Mouse (Mus musculus) stomach, embryonic 14.5 days (tissue): ENCODE data around the gene Mt3. TPM values are rescaled to one million over a fixed set of nuclear protein-coding genes. Genes with fewer than 3 reads are reported as not detected.

ENCODE experiments used
- ATAC-seq: fragments of 200-750 bp; cut with Nextera tagmentation; 2 replicates; pipeline ENCODE4 v1.8.0; 2017; ENCODE audit warnings: low read depth, moderate TSS enrichment; ENCODE audit not compliant: insufficient number of reproducible peaks, insufficient read depth, low FRiP score
- H3K27ac ChIP-seq: fragments of 300-500 bp; sonication (generic); 2 replicates; pipeline ENCODE4 v1.5.1; 2014; ENCODE audit warnings: mild to moderate bottlenecking, low read length, moderate library complexity, mixed read lengths
- H3K27me3 ChIP-seq: fragments of 300-500 bp; sonication (generic); 2 replicates; pipeline ENCODE4 v1.6.1; 2014; ENCODE audit warnings: low read length, control low read depth, mixed read lengths; ENCODE audit not compliant: control insufficient read depth, insufficient read depth
- H3K36me3 ChIP-seq: fragments of 300-500 bp; sonication (generic); 2 replicates; pipeline ENCODE4 v1.6.1; 2014; ENCODE audit warnings: mild to moderate bottlenecking, control low read depth, low read length, moderate library complexity, mixed read lengths; ENCODE audit not compliant: control insufficient read depth, insufficient read depth
- H3K4me1 ChIP-seq: fragments of 300-500 bp; sonication (generic); 2 replicates; pipeline ENCODE4 v1.6.1; 2014; ENCODE audit warnings: low read length, control low read depth, mixed read lengths; ENCODE audit not compliant: control insufficient read depth, insufficient read depth
- H3K4me2 ChIP-seq: fragments of 300-500 bp; sonication (generic); replicated peaks from 2 replicates; pipeline ENCODE4 v1.6.1; 2014; ENCODE audit warnings: low read depth, low read length, control low read depth
- H3K4me3 ChIP-seq: fragments of 300-500 bp; sonication (generic); 2 replicates; pipeline ENCODE4 v1.5.1; 2014; ENCODE audit warnings: low read depth, low read length, control low read depth
- H3K9ac ChIP-seq: fragments of 300-500 bp; sonication (generic); replicated peaks from 2 replicates; pipeline ENCODE4 v1.6.1; 2014; ENCODE audit warnings: low read depth, mild to moderate bottlenecking, control low read depth, low read length, moderate library complexity, mixed read lengths
- H3K9me3 ChIP-seq: fragments of 300-500 bp; sonication (generic); 2 replicates; pipeline ENCODE4 v1.6.1; 2016; ENCODE audit warnings: low read depth, low read length, control low read depth; ENCODE audit not compliant: control insufficient read depth
- WGBS: fragments of 180-500 bp; shearing (Covaris S2); extraction: QIAGEN DNeasy Blood & Tissue Kit; methylation state at CpG from one replicate; pipeline ENCODE4 v1.1.7; 2014; 5-methylcytosine and 5-hydroxymethylcytosine counted together
- polyA plus RNA-seq: library from polyadenylated mRNA; unstranded; fragments of >200 nt; fragmentation: Nextera tagmentation; extraction: Ambion mirVana; gene quantifications from 2 replicates; pipeline ENCODE4 v1.2.1, GENCODE M21; 2014

Gene Mt3
- polyA plus RNA-seq, 1 experiment from 2014 or later: 3.6 TPM

DNA sequence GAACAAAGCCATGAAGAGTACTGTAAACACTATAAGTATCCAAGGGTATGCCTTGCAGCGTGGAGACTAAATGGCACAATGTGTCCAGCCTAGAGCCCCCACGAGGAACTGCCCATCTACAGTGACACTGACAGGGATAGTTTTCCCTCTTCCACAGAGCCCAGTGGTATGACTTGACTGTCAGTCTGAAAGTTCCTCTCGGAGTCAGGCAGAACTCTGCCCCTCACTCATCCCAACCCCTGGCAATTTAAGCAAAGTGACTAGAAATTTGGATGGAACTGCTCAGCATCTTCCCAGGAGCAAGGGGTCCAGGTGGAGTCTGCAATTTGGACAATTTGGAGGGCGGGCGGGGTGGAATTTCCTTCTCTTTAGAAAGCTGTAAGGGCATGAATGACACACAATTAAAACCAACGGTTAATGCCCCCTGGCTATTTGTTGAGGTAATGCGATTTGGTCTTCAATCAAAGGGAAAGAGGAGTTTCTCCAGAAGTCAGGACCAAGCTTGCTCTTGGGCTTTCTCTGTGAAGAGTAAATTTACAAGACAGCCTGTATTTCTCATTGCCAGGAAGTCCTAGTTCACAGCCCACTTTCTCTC is 22.3 kb downstream of the Mt3 start:
- no peak for ATAC-seq
- Histone ChIP-seq H3K4me2 (no peak overlapping the region), H3K9ac (no peak overlapping the region), H3K36me3 (no peaks in the 10 kb centered on the region), H3K4me1 (peaks cover 14% of the 10 kb centered on the region; the same call in 1 of the 2 replicates), H3K9me3 (no peaks in the 10 kb centered on the region), H3K27ac (no peak overlapping the region), H3K27me3 (peaks cover 37% of the 10 kb centered on the region), H3K4me3 (no peak overlapping the region)
- WGBS: 37% methylated on average over 7 of the region's 7 CpGs

DNA sequence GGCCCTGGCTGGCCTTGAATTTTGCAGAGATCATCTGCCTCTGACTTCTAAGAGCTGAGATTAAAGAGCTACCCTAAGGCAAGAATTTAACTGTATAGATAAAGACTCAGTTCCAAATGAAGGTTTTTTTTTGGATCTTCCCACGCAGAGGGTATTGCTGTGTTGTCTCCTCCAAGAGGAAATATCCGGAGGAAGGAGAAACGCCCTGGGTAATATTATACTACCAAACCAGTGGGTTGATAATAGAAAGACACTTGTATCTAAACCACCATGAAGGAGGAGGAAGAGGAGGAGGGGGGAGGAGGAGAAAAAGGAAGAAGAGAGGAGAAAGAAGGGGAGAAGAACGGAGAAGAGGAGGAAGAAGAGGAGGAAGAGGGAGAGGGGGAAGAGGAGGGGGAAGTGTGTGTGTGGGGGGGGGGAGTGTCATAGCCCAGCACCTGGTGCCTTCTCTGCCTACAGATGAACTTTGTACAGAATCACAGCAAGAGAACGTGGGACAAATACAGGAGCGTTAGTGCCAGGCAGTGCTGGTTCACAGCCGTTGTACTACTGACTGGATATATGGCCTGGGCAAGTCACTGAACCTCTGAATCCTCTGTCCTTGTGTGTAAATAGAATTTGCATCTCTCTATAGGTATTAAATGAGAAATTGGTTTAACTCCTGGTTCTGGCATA is 25.4 kb downstream of the Mt3 start:
- H3K9me3 ChIP-seq: no peaks in the 10 kb centered on the region
- no peak overlapping the region for H3K27ac ChIP-seq
- ATAC-seq: no peak
- H3K4me2 ChIP-seq: no peak overlapping the region
- WGBS: 68% methylated on average over 7 of the region's 7 CpGs
- no peak overlapping the region for H3K4me3 ChIP-seq
- H3K4me1 ChIP-seq: peaks cover 15% of the 10 kb centered on the region; the same call in 1 of the 2 replicates
- H3K9ac ChIP-seq: no peak overlapping the region
- peaks cover 26% of the 10 kb centered on the region; the same call in 1 of the 2 replicates for H3K27me3 ChIP-seq
- H3K36me3 ChIP-seq: no peaks in the 10 kb centered on the region

DNA sequence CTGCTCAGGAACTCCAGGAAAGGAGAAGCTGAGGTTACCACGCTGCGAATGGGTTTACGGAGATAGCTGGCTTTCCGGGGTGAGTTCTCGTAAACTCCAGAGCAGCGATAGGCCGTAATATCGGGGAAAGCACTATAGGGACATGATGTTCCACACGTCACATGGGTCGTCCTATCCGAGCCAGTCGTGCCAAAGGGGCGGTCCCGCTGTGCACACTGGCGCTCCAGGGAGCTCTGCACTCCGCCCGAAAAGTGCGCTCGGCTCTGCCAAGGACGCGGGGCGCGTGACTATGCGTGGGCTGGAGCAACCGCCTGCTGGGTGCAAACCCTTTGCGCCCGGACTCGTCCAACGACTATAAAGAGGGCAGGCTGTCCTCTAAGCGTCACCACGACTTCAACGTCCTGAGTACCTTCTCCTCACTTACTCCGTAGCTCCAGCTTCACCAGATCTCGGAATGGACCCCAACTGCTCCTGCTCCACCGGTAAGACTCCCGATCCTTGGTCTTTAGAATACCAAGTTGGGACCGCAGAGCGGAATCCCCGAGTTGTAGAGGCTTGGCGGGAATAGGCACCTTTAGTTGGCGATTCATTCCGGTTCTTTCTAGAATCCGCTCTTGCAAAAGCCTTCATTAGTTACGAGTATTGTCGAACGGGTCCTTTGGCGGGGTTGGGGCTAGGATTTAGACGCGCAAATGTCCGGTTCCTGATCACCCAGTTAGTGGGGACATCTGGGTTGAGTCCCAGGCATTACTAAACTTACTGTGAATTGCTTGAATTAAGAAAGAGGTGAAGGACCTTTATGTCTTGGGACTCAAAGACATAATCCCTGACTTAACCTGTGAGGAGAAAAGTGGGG is 26.7 kb downstream of the Mt3 start, which contains the start of gene Mt1:
Gene Mt1, plus strand, starts transcription at position 226 of the 856 bp plus-strand sequence.
- H3K36me3 ChIP-seq: no peaks in the 10 kb centered on the region
- peak within 1 kb of the TSS; percentile 78 for H3K27ac ChIP-seq
- H3K4me3 ChIP-seq: peak within 1 kb of the TSS; percentile 44
- peaks cover 15% of the 10 kb centered on the region; the same call in 1 of the 2 replicates for H3K4me1 ChIP-seq
- no peaks in the 10 kb centered on the region for H3K9me3 ChIP-seq
- peak within 1 kb of the TSS; percentile 47 for H3K9ac ChIP-seq
- WGBS: under 1% methylated on average over 50 of the region's 50 CpGs
- H3K27me3 ChIP-seq: peaks cover 27% of the 10 kb centered on the region
- peak; percentile 92 for ATAC-seq
- H3K4me2 ChIP-seq: peak within 1 kb of the TSS; percentile 80

DNA sequence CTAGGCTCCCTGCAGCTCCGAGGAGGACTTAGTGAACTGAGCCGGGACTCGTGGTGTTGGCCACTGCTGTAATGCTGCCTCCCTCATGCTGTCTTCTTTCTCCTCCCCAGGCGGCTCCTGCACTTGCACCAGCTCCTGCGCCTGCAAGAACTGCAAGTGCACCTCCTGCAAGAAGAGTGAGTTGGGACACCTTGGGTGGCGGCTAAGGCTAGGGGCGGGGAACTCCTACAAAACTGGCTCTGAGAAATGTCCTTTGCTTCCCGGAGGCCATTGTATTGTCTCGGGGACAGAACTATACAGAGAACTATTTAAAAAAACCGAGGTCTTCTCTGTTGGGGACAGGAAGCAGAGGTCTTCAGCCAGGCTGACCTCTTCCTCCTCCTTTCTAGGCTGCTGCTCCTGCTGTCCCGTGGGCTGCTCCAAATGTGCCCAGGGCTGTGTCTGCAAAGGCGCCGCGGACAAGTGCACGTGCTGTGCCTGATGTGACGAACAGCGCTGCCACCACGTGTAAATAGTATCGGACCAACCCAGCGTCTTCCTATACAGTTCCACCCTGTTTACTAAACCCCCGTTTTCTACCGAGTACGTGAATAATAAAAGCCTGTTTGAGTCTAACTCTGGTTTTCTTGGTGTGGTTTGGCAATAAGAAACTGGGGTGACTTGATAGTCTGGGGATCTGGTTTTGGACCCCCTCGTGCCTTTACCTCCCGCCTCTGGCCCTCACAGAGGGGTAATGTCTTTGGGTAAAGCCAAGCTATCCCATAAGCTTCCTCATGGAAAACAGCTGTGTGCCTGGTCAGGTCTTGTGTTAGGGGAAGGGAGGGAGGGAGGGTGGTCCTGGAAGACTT is 27.5 kb downstream of the Mt3 start:
- Histone ChIP-seq H3K27ac (peak overlapping the region; percentile 78), H3K4me2 (peak overlapping the region; percentile 80), H3K36me3 (no peaks in the 10 kb centered on the region), H3K9ac (peak overlapping the region; percentile 47), H3K27me3 (peaks cover 27% of the 10 kb centered on the region), H3K9me3 (no peaks in the 10 kb centered on the region), H3K4me1 (peaks cover 15% of the 10 kb centered on the region; the same call in 1 of the 2 replicates), H3K4me3 (peak overlapping the region; percentile 44)
- 7% methylated on average over 25 of the region's 25 CpGs for WGBS
- no peak for ATAC-seq

DNA sequence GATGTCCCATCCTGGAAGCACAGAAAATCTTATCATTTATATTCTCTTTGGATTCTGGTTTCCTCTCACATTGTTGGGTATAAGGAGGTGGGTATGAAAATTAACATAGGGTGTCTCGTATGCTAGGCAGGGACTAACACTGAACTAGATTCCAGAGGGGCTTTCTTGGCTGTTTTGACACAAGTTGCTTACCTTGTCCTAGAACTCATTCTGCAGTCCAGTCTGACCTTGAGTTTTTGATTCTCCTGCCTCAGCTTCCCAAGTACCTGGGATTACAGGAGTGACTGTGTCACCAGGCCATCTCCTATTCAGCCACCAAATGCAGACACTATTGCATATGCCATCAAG is 28.1 kb downstream of the Mt3 start:
- Histone ChIP-seq H3K4me2 (peak overlapping the region; percentile 80), H3K4me1 (peaks cover 15% of the 10 kb centered on the region; the same call in 1 of the 2 replicates), H3K27me3 (peaks cover 27% of the 10 kb centered on the region), H3K9ac (no peak overlapping the region), H3K9me3 (no peaks in the 10 kb centered on the region), H3K4me3 (peak overlapping the region; percentile 44; the same call in 1 of the 2 replicates), H3K27ac (no peak overlapping the region), H3K36me3 (no peaks in the 10 kb centered on the region)
- 79% methylated on average over 1 of the region's 1 CpGs for WGBS
- no peak for ATAC-seq

DNA sequence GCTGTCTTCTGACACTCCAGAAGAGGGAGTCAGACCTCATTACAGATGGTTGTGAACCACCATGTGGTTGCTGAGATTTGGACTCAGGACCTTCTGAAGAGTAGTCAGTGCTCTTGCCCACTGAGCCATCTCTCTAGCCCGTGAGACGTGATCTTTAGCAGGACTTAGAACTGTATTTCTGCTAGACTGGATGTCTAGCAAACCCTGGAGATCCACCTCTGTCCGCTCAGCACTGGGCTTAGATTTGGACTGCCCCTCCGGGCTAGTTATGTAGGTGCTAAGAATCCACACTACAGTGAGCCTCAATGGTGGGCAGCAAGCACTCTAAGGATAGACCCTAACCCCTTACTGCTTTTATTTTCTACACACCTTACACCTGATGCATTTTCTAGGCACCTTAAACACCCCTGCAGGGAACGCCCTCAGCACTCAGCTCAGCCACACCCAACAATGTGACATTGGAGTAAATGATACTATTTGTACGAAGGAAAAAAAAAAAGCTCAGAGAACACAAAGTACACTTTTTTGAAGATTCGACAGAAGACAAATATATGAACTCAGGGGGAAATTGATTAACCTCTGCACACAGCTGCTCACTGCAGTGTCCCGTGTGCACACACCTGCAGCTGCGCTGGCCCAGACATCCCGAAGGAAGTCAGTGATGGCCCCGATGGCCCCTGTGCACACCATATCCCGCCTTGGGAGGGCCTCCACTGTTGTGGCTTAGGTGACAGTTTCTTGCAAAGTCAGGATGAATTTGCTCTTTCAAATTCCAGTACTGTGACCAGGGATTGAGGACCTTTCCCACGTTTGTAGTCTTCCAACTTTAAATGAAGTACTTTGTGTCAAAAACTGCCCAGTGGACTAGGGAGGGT is 29.9 kb downstream of the Mt3 start:
- H3K4me1 ChIP-seq: peaks cover 22% of the 10 kb centered on the region; the same call in 1 of the 2 replicates
- H3K9ac ChIP-seq: no peak overlapping the region
- 55% methylated on average over 13 of the region's 13 CpGs for WGBS
- H3K27me3 ChIP-seq: peaks cover 29% of the 10 kb centered on the region
- no peaks in the 10 kb centered on the region for H3K9me3 ChIP-seq
- no peaks in the 10 kb centered on the region for H3K36me3 ChIP-seq
- H3K27ac ChIP-seq: peak overlapping the region; percentile 68
- H3K4me3 ChIP-seq: peak overlapping the region; percentile 20; the same call in 1 of the 2 replicates
- no peak for ATAC-seq
- peak overlapping the region; percentile 44 for H3K4me2 ChIP-seq

DNA sequence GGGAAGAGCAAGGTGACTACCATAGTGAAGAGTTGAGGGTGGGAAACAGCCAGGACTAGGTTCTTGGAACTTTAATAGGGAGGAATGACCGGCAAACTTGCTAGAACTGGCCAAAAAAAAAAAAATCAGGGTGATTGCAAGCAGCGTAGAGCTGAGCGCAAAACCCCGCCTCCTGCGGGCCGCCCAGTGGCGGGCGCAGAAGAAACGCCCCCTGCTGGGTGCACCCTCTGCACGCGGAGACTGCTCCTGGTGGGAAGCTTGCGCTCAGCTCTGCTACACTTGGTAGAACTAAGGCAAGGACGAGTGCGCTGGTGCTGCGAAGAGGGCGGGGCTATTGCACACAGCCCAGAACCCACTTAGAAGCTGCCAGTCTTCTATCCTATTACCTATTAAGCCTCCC is 30.7 kb downstream of the Mt3 start:
- WGBS: 0% methylated on average over 16 of the region's 16 CpGs
- Histone ChIP-seq H3K4me3 (peak overlapping the region; percentile 20), H3K9me3 (no peaks in the 10 kb centered on the region), H3K9ac (no peak overlapping the region), H3K4me1 (peaks cover 22% of the 10 kb centered on the region; the same call in 1 of the 2 replicates), H3K36me3 (no peaks in the 10 kb centered on the region), H3K27me3 (peaks cover 26% of the 10 kb centered on the region), H3K4me2 (peak overlapping the region; percentile 44), H3K27ac (peak overlapping the region; percentile 68)
- peak; percentile 70 for ATAC-seq
